Mouse (Mus musculus) right cerebral cortex, postnatal 25 days (tissue): ENCODE measurements around the gene Foxred1.

Source experiments
- DNase-seq: peaks from one replicate; pipeline ENCODE4 v3.0.0; 2022

Foxred1 gene

DNA sequence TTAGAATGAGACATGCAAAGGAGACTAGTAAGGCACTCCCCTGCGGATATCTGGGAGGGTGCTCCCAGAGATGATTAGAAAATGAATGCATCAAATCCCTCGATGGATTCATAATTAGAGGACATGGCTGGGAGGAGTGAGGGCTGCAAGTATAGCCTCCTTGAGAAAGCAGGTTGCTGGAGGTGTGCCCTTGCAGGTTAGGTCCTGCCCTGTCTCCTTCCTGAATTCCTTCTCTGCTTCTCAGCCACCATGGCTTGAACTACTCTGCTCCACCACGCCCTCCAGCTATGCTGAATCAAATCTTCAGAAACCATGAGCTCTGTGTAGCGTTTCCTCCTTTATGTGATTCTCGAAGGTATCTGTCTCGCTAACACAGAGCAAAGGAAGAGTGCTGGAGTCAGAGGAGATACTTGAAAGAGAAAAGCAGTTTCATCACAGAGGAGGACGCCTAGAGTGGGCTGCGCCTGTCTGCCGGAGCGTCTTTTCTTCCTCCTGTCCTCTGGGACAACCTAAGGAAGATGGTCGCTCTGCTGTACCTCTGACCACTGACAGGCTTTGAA lies 17.8 kb downstream of the Foxred1 start:
- DNase-seq: no peak

GRCm38 (mm10) chr9:35188700-35189099 lies 22.2 kb downstream of the Foxred1 start:
- peak; percentile 23 for DNase-seq

GRCm38 (mm10) chr9:35187351-35187903 lies 23.4 kb downstream of the Foxred1 start:
- DNase-seq: no peak

GRCm38 (mm10) chr9:35186430-35186829 lies 24.4 kb downstream of the Foxred1 start:
- no peak for DNase-seq

- no peak for DNase-seq
Measured at GRCm38 (mm10) chr9:35183359-35183758, 27.5 kb downstream of the Foxred1 start.

GRCm38 (mm10) chr9:35182832-35183231 lies 28.0 kb downstream of the Foxred1 start:
- DNase-seq: no peak

GRCm38 (mm10) chr9:35176124-35176659 lies 34.7 kb downstream of the Foxred1 start:
- no peak for DNase-seq

DNA sequence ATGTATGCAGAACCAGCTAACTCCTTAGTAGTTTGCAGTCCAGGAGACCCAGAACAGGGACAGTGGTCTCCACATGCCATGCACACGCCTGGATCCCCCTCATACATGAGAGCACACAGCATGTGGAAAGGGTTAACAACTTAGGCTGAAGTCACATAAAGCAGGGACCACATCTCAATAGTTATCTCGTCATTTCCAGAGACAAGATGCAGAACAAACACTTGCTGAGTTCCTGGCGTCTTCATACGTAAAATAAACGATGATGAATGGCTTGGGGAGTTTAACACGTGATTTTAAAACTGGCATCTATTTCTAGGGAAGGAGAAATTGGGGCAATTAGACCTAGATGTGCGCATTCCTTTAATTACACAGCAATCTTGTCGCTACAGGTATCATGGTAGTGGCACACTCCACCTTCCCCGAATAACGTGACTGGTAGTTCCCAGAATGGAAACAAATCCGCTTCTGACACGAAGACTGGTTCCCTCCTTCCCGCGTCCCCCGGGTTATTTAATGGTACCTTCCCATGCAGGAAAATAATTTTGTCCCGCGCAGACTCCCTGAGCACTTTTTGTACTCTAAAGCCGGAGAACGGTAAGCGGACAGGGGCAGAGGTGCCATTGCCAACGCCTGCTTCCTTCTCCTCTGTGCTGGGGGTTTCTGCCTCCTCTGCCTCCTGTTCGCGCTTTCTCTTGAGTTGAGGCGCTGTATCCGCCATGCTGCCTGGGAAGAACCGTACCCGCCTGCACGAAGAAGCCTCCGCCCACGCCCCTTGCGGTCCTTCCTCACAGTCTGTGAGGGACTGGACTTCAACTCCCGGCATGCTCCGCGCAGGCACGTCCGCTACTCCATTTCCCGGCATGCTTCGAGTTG lies 35.4 kb downstream of the Foxred1 start, which contains the start of gene Dcps:
Gene Dcps (minus strand): TSS at position 811 of the 873 bp plus-strand sequence.
- peak; percentile 95 for DNase-seq

DNA sequence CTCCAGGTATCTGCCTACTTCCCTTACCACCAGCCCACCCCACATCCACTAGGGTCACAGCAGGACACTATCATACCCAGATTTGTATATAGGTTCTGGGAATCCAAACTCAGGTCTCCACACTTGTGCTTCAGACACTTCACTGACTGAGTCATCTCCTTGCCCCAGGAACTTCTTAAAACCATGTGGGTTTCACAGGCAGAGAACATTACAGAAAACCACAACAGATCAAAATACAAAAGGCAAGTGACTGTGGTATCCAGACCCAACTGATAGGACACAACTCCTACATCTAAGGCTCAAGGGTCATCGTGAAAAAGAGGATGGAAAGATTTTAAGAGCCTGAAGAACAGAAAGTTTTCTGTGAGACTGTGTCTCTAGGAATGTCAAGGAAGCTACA lies 37.5 kb downstream of the Foxred1 start:
- no peak for DNase-seq

DNA sequence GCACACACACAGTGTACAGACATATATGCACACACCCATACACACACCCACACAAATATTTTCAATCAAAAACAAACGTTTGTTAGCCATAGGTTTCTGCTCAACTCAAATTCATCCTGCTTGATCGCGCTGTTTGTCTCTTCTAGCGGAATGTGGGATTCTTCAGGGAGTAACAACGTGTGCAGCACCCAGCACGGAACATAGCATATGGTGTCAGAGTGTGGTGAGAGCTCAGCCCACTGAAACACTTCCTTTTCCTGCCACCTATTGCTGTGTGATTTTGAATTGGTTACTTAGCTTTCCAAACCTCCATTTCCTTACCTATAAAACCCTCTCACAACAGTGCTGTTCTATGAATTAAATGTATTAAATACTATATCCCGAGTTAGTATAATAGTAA lies 40.8 kb downstream of the Foxred1 start:
- no peak for DNase-seq

- DNase-seq: no peak
Measured at GRCm38 (mm10) chr9:35166798-35167635, 43.8 kb downstream of the Foxred1 start.

GRCm38 (mm10) chr9:35166144-35166797 lies 44.6 kb downstream of the Foxred1 start:
- DNase-seq: no peak

- no peak for DNase-seq
Measured at GRCm38 (mm10) chr9:35164142-35164874, 46.5 kb downstream of the Foxred1 start.

DNA sequence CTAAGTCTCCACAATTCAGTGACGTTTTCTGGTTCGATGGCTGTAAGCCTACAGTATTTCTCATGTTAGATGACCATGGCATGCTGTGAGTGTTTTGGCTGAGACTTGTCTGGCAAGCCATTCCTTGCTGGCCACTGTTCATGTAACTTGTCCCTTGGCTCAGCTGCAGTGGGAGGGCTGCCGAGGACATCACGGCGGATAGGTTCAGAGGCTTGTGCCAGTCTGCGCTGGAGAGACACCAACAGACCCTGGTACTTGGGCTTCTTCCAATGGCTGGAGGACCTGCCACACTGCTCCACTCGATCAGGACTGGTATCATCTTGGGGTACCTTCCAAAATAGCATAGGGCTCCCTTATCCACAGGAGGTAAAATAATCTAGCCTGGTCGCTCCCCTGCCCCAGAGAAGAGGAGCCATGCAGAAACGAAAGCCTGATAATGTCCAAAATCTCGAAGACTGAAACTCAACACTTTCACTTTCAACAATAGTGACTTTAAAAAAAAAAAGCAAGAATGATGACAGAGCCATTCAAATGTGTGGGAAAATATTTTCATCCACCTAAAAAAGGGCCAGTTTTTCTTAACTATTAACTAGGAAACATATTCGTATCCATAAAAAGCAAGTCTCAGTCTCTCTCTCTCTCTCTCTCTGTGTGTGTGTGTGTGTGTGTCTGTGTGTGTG lies 47.7 kb downstream of the Foxred1 start:
- DNase-seq: no peak

- DNase-seq: no peak
Measured at GRCm38 (mm10) chr9:35161721-35162120, 49.1 kb downstream of the Foxred1 start.

GRCm38 (mm10) chr9:35160662-35161061 lies 50.2 kb downstream of the Foxred1 start:
- no peak for DNase-seq

GRCm38 (mm10) chr9:35158477-35158876 lies 52.4 kb downstream of the Foxred1 start:
- no peak for DNase-seq

GRCm38 (mm10) chr9:35156862-35157261 lies 54.0 kb downstream of the Foxred1 start:
- no peak for DNase-seq

DNA sequence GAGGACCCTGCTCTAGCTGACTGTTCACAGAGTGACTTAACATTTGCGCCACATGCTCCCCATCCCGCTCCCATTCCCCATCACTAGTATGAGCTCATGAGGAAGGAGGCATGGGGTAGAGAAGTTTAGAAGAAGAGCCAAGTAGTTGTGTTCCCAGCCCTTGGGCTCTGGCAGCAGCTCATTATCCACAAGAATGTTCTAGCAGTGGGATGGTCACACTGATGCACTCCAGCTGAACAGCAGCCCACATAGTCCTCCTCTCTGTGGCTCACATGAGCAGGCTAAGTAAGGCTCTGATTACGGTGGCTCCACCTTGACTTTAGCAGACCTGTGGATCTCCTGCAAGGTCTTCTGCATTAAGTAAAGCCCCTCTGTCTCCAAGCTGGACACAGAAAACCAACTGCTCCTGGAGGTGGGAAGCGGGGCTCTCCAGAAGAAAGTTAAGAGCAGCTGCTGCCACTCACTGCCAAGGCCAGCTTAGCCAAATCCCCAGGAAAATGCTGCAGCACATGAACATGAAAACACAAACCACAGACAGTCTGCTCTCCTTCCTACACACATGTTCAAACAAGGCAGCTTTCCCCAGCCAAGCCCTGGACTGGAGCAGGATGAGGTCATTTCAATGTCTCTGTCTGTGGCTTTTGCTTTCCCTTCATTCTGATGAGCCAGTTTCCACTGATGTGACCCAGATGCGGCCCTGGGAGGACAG lies 54.7 kb downstream of the Foxred1 start:
- DNase-seq: no peak
